Mouse (Mus musculus) adrenal gland, postnatal 36 days (tissue): Measurements from ENCODE around the gene 4930595D18Rik. TPM values are rescaled to one million over a fixed set of nuclear protein-coding genes. Genes with fewer than 3 reads are reported as not detected.

ENCODE experiments used
- DNase-seq, 2 experiments: peaks; one replicate each; pipeline ENCODE4 v3.0.0; 2021; ENCODE audit warnings: mixed read lengths in 1 of 2
- total RNA-seq, 2 experiments: library from RNA; stranded (reverse); gene quantifications; 2 replicates each; pipeline ENCODE4 v1.2.3; 2021

The 4930595D18Rik gene
- total RNA-seq, 2 experiments from 2014 or later = not detected

- DNase-seq = no peak
Measured at GRCm38 (mm10) chr12:111137079-111137478, 47.2 kb downstream of the 4930595D18Rik start.

GRCm38 (mm10) chr12:111135953-111136352 is 48.3 kb downstream of the 4930595D18Rik start:
- DNase-seq = no peak

GRCm38 (mm10) chr12:111134791-111135733 is 49.2 kb downstream of the 4930595D18Rik start:
- no peak for DNase-seq

- DNase-seq = no peak
Measured at GRCm38 (mm10) chr12:111134169-111134568, 50.1 kb downstream of the 4930595D18Rik start.

GRCm38 (mm10) chr12:111125666-111126065 is 58.6 kb downstream of the 4930595D18Rik start:
- DNase-seq = no peak

GRCm38 (mm10) chr12:111124601-111125260 is 59.6 kb downstream of the 4930595D18Rik start:
- no peak for DNase-seq

GRCm38 (mm10) chr12:111122332-111122852 is 61.9 kb downstream of the 4930595D18Rik start:
- DNase-seq = peak; percentile 13 to 40

- no peak for DNase-seq
Measured at GRCm38 (mm10) chr12:111120976-111121645, 63.2 kb downstream of the 4930595D18Rik start.

- no peak for DNase-seq
Measured at GRCm38 (mm10) chr12:111119506-111120085, 64.7 kb downstream of the 4930595D18Rik start.

GRCm38 (mm10) chr12:111114593-111114992 is 69.7 kb downstream of the 4930595D18Rik start:
- no peak for DNase-seq

- DNase-seq = peak; percentile 70 to 73
Measured at GRCm38 (mm10) chr12:111111176-111111575, 73.1 kb downstream of the 4930595D18Rik start.

Other genes with a start within 250 kb of the 4930595D18Rik start
- 10 to 100 TPM; 25.6 to 39.4 TPM for gene Ankrd9, start 205.5 kb downstream of the 4930595D18Rik start, total RNA-seq
- 10 to 100 TPM; 44.1 to 67.8 TPM for gene Rcor1, start 145.1 kb downstream of the 4930595D18Rik start, total RNA-seq
- 10 to 100 TPM; 28.9 to 30.9 TPM for gene Traf3, start 18.1 kb downstream of the 4930595D18Rik start, total RNA-seq
- gene Amn, start 86.6 kb upstream of the 4930595D18Rik start, total RNA-seq = not detected
- 100 to 1,000 TPM; 112 to 153 TPM for gene Cdc42bpb, start 193.2 kb upstream of the 4930595D18Rik start, total RNA-seq
- gene Lbhd2, start 222.3 kb upstream of the 4930595D18Rik start, total RNA-seq = under 1 TPM in 1 of 2 experiments, not detected in 1; 0.59 TPM
- gene Exoc3l4, start 232.5 kb upstream of the 4930595D18Rik start, total RNA-seq = 1 to 10 TPM; 4.8 to 6.7 TPM